Mouse (Mus musculus) left cerebral cortex, postnatal 4 days (tissue): ENCODE measurements around the gene Stk36. TPM values are rescaled to one million over a fixed set of nuclear protein-coding genes. Genes with fewer than 3 reads are reported as not detected.

ENCODE experiments used
- DNase-seq: peaks from one replicate; pipeline ENCODE4 v3.0.0-alpha.2; 2022
- intact Hi-C: fragments of 180-260 bp; cut with DNase I; formaldehyde crosslinking; loops from one replicate; pipeline ENCODE4 v1.15.1; 2025
- total RNA-seq, 2 experiments: library from RNA; stranded (reverse); gene quantifications; 2 replicates each; pipeline ENCODE4 v1.2.3; 2021

Gene Stk36
- 10 to 100 TPM; 20.6 to 25.2 TPM for total RNA-seq

- peak; percentile 84 for DNase-seq
- intact Hi-C loops: no loop called here
Observed at GRCm38 (mm10) chr1:74601267-74601962, at the start of gene Stk36, which contains the start of gene Rnf25. Gene Stk36 (plus strand): TSS chr1:74601445. Gene Rnf25 (minus strand): TSS chr1:74601397.

DNA sequence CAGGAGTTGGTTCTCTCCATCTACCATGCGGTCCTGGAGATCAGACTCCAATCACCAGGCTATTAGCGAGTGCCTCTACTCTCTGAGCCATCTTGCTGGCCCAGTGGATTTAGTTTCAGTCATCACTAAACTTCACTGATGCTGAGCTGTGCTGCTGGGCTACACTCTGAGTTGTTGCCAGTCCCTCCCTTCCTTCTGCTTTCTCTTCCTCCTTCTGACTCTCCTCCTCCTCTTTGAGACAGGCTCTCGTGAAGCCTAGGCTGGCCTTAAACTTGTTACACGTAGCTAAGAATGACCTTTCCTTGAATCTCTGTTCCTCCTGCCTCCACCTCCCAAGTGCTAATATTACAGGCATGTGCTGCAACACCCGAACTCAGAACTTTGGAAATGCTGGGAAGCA lies 42.2 kb upstream of the Stk36 start:
- intact Hi-C loops: no loop called here
- DNase-seq: no peak

- intact Hi-C loops: loop anchor here (5.0 kb wide), 1 partner anchor 39 kb away; no protein-coding TSS in a partner anchor
- no peak for DNase-seq
Observed at GRCm38 (mm10) chr1:74565834-74566233, 35.4 kb upstream of the Stk36 start.

DNA sequence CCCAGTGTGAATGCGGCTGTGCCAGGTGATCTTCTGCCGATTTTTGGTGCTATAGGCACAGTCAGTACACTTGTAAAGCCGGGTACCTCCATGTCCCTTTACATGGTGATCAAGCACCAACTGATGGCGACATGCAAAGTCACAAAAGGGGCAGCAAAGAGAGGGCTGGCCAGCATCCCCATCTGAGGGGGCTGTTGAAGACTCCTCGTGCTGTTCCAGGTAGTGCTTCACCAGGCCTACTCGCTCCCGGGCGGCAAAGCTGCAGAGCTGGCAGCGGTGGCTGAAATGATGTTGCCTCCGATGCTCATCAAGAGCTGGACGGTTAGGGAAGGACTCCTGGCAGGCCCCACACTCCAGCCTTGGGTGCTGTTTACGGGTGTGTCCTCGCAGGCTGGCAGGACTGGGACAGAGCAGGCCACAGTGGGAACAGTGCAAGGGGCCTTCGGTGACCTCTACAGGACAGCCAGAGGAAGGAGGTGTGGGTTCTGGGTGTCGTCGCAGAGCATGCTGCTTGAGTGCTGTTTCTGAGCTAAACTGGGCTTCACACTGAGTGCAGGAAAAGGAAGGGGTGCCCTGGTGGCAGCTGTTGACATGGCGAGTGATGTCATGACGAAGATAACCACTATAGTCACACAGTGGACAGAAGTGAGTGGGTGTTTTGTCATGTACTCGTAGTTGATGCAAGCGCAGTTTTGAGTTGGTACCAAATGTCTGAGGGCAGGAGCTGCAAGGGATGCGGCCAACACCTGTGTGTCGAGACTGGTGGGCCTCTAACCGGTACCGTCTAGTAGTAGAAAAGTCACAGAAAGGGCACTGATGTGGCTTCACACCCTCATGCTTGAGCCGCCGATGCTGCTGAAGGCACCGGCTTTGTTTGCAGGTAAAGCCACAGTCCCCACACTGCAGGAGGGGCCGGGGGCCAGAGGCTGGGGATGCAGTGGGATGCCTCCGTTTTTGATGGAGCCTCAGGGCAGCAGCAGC lies 31.2 kb upstream of the Stk36 start:
- DNase-seq: no peak
- intact Hi-C loops: loop anchor here (5.0 kb wide), 1 partner anchor 43 kb away; no protein-coding TSS in a partner anchor

DNA sequence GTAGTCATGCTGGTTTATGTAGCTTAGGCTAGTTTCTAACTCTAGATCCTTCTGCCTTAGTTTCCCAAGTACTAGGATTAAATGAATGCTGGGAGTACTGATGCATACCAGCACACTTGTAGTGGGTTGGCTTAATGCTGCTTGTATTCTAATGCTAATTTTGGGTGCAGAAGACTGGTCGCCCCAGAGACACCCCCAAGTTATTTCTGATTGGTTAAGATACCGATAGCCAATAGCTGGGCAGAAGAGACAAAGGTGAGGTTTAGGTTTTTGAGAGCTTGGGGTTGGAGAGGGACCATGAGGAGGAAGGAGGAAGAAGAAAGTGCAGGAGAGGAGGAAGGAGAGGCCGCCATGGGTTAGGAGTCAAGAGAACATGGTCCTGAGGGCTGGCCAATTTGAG lies 18.6 kb upstream of the Stk36 start:
- intact Hi-C loops: no loop called here
- DNase-seq: no peak

- intact Hi-C loops: no loop called here
Observed at GRCm38 (mm10) chr1:74584616-74585398, 16.4 kb upstream of the Stk36 start.

DNA sequence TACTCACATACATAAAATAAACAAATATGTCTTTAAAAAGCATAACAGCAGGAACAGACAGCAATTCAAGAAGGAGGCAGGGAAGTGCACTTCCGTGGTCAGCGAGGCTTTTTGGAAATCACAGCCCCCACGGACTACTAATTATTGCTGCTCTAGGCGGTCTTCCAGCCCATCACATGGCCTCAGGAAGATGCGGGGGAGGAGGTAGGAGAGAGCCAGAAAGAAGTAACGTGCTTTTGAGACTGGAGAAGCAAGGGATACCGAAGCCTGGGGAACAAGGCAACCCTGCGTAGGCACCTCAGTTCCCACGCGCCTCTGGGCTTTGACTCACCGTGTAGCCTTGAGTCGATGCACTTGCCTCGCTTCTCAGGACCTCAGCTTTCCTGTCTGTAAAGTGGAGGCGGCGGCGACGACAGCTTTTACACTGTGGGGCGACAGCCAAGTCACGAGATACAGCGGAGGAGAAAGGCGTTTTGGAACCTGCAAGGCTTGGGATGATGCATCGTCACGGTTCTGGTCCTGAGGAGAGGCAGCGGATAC lies 13.9 kb upstream of the Stk36 start:
- DNase-seq: peak; percentile 11
- intact Hi-C loops: no loop called here

More at GRCm38 (mm10) chr1:74584616-74585398, 16.4 kb upstream of the Stk36 start:
- no peak for DNase-seq

DNA sequence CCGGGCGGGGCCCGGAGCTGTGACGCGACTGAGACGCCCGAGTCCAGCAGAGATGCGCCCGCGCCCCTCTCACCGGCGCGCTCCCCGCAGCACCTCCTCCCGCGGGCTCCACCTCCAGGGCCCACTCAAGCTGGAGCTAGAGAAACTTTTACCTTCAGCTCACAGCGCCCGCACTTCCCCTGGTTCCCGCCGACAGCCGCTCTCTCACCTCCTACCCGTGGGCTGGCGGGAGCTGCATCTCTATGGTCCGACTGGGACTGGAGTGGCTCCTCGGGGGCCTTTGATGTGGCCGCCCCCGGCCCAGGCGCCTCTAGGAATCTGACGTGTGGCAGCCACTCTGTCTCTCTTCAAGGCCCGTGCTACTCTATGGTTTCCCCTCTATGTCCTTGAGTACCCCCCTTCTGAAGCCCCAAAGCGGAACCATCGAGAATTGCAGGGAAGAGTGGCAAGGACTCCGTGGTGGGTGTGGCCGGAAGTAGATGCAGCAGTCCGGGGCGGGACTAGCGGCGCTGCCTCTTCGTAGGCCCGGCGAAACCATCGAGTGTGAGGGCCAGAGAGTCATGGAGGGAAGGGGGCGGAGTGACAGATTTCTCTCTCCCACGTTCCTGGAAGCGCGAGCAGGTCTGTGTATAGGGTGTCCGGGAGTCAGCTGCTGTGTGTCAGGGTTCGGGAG lies 13.3 kb upstream of the Stk36 start, which contains the start of the genes Zfp142 and Bcs1l:
Gene Zfp142 (minus strand): TSS at position 474 of the 673 bp plus-strand sequence.
Gene Bcs1l (plus strand): TSS at position 517 of the 673 bp plus-strand sequence.
- intact Hi-C loops: no loop called here
- peak; percentile 99 for DNase-seq

- DNase-seq: no peak
- intact Hi-C loops: no loop called here
Observed at GRCm38 (mm10) chr1:74594434-74594833, 6.8 kb upstream of the Stk36 start.

DNA sequence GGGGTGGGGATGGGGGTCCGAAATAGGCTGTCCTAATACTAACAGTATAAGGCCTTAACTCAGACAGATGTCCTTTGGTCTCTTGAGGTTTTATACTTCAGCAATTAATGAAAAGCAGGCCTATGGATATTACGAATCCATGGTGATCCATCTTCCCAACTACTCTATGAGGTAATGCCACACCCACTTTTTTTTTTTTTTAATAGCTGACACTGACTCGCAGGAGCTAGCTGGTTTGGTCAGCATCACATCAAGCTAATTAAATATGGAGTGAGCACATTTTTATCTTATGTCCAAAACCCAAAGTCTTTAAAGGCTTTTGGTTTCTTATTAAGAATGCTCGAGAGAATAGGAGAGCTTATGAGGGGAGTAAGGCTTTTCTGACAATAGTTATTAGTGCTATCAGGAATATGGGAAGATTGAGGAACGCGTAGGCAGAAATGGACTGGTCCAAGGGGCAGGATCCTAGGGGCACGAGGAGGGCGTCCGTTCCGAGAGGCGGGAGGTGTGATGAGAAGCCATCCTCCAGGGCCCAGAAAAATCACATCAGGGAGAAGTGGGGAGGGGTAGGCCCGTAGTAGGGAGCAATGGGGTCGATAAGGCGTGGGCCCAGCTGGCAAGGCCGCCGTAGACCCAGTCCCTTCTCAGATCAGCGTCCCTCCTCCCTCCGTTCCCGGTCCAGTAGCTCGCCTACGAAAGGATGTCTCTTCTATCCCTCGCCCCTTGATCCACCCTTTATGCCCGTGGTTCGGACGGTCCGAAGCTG lies 561 bp upstream of the Stk36 start:
- DNase-seq: no peak
- intact Hi-C loops: no loop called here

DNA sequence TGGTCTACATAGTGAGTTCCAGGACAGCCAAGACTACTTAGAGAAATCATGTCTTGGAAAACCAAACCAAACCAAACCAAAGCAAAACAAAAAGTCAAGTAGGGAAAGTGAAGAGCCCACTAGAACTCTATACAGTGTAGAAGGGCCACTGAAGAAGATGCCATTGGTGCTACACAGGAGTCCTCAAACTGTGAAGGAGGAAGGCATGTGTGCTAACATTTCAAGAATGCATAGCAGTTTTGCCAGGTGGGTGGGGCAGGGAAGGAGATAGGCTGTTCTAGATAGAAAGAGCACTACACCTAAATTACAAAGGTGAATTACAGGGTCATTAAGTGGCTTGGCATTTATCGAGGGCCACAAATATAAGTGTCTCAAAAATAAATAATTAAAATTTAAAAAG lies 22.9 kb downstream of the Stk36 start:
- intact Hi-C loops: no loop called here
- no peak for DNase-seq

DNA sequence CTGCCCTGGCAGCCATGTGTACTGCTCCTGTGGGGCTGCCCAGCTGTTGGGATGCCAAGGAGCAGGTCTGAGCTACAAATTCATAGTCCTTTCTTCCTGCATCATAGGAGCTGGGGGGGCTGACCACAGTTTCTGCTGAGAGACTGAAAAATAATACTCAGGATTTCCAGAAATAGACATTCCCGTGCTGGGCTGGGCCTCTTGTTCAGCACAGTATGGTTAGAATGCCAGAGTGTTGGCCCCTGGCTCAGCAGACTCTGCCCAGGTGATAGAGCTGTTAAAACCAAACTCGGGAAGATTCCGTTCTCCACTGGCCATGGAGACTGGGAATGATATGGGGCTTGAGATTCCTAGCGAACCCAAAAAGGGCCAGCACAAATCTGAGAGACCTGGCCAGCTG lies 24.8 kb downstream of the Stk36 start:
- intact Hi-C loops: no loop called here

GRCm38 (mm10) chr1:74628001-74628400 lies 26.8 kb downstream of the Stk36 start:
- intact Hi-C loops: no loop called here
- DNase-seq: no peak

More for the DNA sequence above, 24.8 kb downstream of the Stk36 start:
- no peak for DNase-seq

GRCm38 (mm10) chr1:74632734-74633133 lies 31.5 kb downstream of the Stk36 start:
- intact Hi-C loops: no loop called here
- no peak for DNase-seq

DNA sequence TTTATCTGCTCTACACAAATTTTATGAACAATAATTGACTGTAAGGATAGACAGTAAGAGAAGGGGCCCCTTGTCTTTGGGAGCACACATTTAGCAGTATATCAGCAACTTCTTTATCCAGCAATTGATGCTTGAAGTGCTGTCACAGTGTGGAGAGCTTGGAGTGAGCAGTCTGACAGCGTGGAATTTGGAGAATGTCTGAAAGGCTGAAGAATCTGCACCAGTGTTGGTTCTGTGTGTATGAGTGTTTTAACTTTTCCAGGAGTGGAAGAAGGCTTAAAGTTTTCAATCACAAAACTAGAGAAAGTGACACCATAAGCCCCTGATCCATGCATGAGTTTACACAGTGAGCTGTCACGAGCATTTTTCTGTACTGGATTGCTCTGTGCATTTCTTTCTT lies 42.3 kb downstream of the Stk36 start:
- intact Hi-C loops: no loop called here
- DNase-seq: no peak

GRCm38 (mm10) chr1:74643926-74644325 lies 42.7 kb downstream of the Stk36 start:
- DNase-seq: no peak
- intact Hi-C loops: no loop called here

- DNase-seq: peak; percentile 98
- intact Hi-C loops: no loop called here
Observed at GRCm38 (mm10) chr1:74661448-74662195, 60.4 kb downstream of the Stk36 start, which contains the start of gene Ttll4. Gene Ttll4 (plus strand): TSS chr1:74661745.

DNA sequence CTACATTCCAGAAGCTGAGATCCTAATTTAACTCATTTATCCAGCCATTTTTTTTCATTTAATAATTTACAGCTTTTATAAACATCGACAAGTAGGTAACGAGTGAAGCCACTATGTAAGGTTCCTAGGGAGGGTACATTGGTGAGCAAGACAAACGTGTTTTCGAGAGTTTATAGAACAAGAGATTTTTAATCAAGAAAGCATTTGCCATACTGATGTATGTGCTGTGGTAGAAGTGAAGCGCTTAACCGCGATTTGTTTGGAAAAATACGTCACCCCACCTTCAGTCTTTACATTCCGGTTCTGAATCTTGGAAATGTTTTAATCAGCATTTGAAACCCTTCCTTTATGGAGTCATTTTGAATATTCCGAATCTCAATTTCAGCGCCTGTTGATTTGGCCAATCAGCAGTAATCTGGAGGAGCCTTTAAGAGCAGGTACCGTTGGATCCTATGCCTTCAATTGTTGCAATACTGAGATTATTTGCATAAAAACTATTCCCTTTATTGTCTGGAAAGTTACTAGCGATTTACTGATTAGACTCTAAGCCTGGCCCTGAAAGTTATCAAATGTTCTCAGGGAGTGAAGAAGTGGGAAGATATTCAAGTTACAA lies 61.1 kb downstream of the Stk36 start:
- no peak for DNase-seq
- intact Hi-C loops: no loop called here
